Mouse (Mus musculus) midbrain, embryonic 13.5 days (tissue): ENCODE measurements around the gene Tom1l2. TPM values are rescaled to one million over a fixed set of nuclear protein-coding genes. Genes with fewer than 3 reads are reported as not detected.
A peak's percentile ranks its signal among the peaks of the same experiment; 100 is the strongest.

Experiments used
- ATAC-seq: fragments of 200-750 bp; cut with Nextera tagmentation; 2 replicates; pipeline ENCODE4 v1.8.0; 2017; ENCODE audit warnings: mild to moderate bottlenecking, moderate TSS enrichment, moderate library complexity
- H3K27ac ChIP-seq: fragments of 300-500 bp; sonication (generic); 2 replicates; pipeline ENCODE4 v1.5.1; 2015; ENCODE audit warnings: inconsistent platforms, mild to moderate bottlenecking, moderate library complexity
- H3K27me3 ChIP-seq: fragments of 300-500 bp; sonication (generic); 2 replicates; pipeline ENCODE4 v1.6.1; 2015; ENCODE audit warnings: mild to moderate bottlenecking, inconsistent platforms
- H3K36me3 ChIP-seq: fragments of 300-500 bp; sonication (generic); 2 replicates; pipeline ENCODE4 v1.6.1; 2015; ENCODE audit warnings: mild to moderate bottlenecking, inconsistent platforms
- H3K4me1 ChIP-seq: fragments of 300-500 bp; sonication (generic); replicated peaks from 2 replicates; pipeline ENCODE4 v1.6.1; 2015; ENCODE audit warnings: inconsistent platforms
- H3K4me2 ChIP-seq: fragments of 300-500 bp; sonication (generic); replicated peaks from 2 replicates; pipeline ENCODE4 v1.6.1; 2015; ENCODE audit warnings: moderate library complexity, mild to moderate bottlenecking, inconsistent platforms
- H3K4me3 ChIP-seq: fragments of 300-500 bp; sonication (generic); replicated peaks from 2 replicates; pipeline ENCODE4 v1.5.1; 2015; ENCODE audit warnings: mild to moderate bottlenecking, inconsistent platforms
- H3K9ac ChIP-seq: fragments of 300-500 bp; sonication (generic); replicated peaks from 2 replicates; pipeline ENCODE4 v1.6.1; 2015; ENCODE audit warnings: mild to moderate bottlenecking, inconsistent platforms
- H3K9me3 ChIP-seq: fragments of 300-500 bp; sonication (generic); 2 replicates; pipeline ENCODE4 v1.6.1; 2016; ENCODE audit warnings: mild to moderate bottlenecking, inconsistent platforms
- WGBS: fragments of 180-500 bp; shearing (Covaris S2); methylation state at CpG from one replicate; pipeline ENCODE4 v1.1.7; 2015; 5-methylcytosine and 5-hydroxymethylcytosine counted together
- polyA plus RNA-seq: library from polyadenylated mRNA; unstranded; fragments of >200 nt; fragmentation: Nextera tagmentation; extraction: Ambion mirVana; gene quantifications from 2 replicates; pipeline ENCODE4 v1.2.1, GENCODE M21; 2015

Gene Tom1l2
- polyA plus RNA-seq, 1 experiment from 2014 or later, result 50.1 TPM

DNA sequence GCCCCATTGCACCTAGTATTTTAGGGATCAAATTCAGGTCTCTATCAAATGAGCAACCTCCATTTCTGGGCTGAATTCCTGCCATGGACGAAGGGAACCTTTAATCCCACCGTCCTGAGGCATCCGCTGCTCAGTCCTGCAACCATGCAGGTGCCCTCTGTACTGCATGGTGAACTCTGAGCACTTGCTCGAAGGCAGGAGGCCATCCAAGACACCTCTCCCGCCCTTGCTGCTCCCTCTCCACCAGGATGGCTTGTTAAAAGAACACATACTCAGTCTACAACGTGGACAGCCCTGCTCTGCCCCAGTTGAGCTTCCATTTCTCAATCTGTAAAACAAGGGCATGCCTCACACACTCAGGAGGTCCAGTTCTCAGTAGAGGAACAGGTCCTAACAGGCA, 144.5 kb downstream of the Tom1l2 start:
- H3K27me3 ChIP-seq, result no peaks in the 10 kb centered on the region
- no peak for ATAC-seq
- H3K4me3 ChIP-seq, result peak overlapping the region; percentile 45
- H3K4me1 ChIP-seq, result peaks cover 82% of the 10 kb centered on the region
- 64% methylated on average over 6 of the region's 6 CpGs for WGBS
- peak overlapping the region; percentile 63 for H3K4me2 ChIP-seq
- H3K36me3 ChIP-seq, result peaks cover 42% of the 10 kb centered on the region
- peak overlapping the region; percentile 63 for H3K9ac ChIP-seq
- peak overlapping the region; percentile 85 for H3K27ac ChIP-seq
- H3K9me3 ChIP-seq, result no peaks in the 10 kb centered on the region

DNA sequence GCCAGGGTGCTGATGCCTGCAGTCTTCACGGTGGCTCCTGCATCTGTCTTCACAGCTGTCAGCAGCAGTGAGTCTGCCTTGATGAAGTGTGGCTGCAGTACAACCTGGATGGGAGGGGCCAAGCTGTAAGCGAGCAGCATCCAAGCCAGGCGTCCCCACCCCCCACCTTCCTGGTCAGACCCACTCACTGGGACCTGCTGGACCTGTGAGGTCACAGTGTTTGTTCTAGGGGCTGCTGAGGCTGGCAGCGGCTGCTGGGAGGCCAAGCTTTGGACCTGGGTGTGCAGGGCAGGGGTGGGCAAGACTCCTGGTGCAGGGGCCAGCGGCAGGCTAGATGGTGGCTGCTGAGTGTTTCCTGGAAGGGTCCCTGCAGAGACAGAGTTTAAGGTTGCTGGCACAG, 146.5 kb downstream of the Tom1l2 start:
- H3K4me3 ChIP-seq, result no peak overlapping the region
- WGBS, result 80% methylated on average over 5 of the region's 5 CpGs
- H3K36me3 ChIP-seq, result peaks cover 62% of the 10 kb centered on the region
- H3K27me3 ChIP-seq, result no peaks in the 10 kb centered on the region
- peaks cover 70% of the 10 kb centered on the region for H3K4me1 ChIP-seq
- no peaks in the 10 kb centered on the region for H3K9me3 ChIP-seq
- no peak overlapping the region for H3K27ac ChIP-seq
- no peak overlapping the region for H3K9ac ChIP-seq
- no peak overlapping the region for H3K4me2 ChIP-seq
- no peak for ATAC-seq

DNA sequence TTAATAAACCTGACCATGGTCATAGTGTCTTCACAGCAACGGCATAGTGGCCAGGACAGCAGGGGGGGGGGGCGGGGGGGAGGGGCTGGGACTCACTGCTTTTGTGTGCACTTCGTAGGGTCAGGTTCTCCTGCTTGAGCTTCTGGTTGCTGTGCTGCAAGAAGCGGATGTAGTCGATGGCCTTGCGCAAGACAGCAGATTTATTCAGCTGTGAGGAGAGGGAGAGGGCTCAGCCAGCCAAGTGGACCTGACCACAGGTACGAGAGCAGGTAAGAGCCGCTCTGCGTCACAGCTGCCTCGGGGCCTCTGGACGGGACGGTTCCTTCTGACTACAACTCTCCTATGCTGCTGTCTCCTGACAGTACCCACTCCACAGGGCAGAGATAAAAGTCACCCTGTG, 147.7 kb downstream of the Tom1l2 start:
- H3K27ac ChIP-seq, result no peak overlapping the region; the same call in 1 of the 2 replicates
- 82% methylated on average over 12 of the region's 12 CpGs for WGBS
- peaks cover 73% of the 10 kb centered on the region for H3K36me3 ChIP-seq
- peaks cover 67% of the 10 kb centered on the region for H3K4me1 ChIP-seq
- no peaks in the 10 kb centered on the region for H3K9me3 ChIP-seq
- no peak overlapping the region for H3K9ac ChIP-seq
- ATAC-seq, result no peak
- H3K27me3 ChIP-seq, result no peaks in the 10 kb centered on the region
- no peak overlapping the region for H3K4me2 ChIP-seq
- no peak overlapping the region for H3K4me3 ChIP-seq

DNA sequence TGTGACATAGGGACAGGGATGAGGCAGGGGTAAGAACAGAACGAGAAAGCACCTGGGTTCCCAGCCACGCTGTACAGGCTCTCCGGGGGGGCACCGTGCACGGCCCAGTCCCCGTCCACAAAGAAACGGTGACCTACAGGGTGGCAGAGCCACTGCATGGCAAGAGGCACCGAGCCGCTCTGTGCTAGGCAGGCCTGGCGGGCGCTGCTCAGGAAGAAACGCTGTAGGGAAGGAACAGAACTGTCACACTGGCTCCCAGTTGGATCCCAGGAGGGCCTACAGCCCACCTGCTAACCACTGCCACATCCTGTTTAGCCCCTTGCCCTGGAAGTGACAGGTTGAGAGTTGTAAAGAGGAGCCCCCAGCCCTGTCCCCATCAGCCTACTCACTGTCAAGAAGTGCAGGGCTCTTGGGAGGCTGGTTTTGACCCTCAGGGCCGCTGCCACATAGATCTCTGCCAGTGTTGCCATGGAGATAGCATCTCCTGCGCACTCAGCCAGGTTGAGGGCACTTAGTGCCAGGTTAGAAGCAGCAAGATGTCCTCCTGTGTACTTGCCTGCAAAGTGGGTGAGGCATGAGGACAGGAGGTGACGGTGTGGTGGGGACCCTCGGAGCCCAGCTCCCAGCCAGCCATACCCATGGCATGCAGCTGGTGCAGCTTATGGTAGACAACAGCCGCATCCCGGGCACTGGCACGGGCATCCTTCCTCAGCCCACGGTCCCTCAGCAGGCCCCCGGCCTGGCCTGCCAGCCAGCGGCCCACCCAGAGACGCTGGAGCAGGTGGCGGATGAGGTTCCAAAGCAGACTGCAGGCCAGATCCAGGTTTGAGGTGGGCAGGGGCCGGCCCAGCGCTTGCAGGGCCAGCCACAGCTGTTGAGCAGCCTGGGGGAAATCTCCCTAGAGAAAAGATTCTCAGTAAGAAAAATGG, 149.7 kb downstream of the Tom1l2 start:
- peak overlapping the region; percentile 70 for H3K27ac ChIP-seq
- no peaks in the 10 kb centered on the region for H3K9me3 ChIP-seq
- H3K9ac ChIP-seq, result peak overlapping the region; percentile 46
- H3K4me2 ChIP-seq, result no peak overlapping the region
- WGBS, result 89% methylated on average over 26 of the region's 26 CpGs
- no peak overlapping the region for H3K4me3 ChIP-seq
- ATAC-seq, result no peak
- peaks cover 50% of the 10 kb centered on the region for H3K4me1 ChIP-seq
- H3K36me3 ChIP-seq, result peaks cover 85% of the 10 kb centered on the region
- H3K27me3 ChIP-seq, result no peaks in the 10 kb centered on the region

DNA sequence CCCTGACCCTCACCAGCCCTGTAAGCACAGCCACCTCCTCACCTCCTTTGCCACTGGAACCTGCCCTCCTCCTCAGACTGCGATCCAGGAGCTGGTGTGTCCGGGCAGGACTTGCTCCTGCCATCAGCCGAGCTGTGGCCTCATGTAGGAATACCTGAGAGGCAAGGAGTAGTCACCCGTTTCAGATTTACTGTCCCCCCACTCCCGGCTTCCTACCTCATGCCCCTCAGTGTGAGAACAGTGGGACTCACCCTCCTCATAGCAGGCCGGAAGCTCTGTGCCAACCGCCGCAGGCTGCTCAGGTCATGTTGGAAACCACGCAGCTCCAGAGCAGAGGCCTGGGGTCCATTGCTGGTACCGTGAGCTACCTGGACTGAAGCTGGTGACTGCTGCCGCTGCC, 152.3 kb downstream of the Tom1l2 start:
- 87% methylated on average over 11 of the region's 11 CpGs for WGBS
- Histone ChIP-seq H3K4me3 (no peak overlapping the region), H3K9me3 (no peaks in the 10 kb centered on the region), H3K4me2 (no peak overlapping the region), H3K9ac (peak overlapping the region; percentile 43), H3K4me1 (peaks cover 26% of the 10 kb centered on the region), H3K27ac (peak overlapping the region; percentile 87), H3K36me3 (peaks cover 90% of the 10 kb centered on the region), H3K27me3 (no peaks in the 10 kb centered on the region)
- ATAC-seq, result no peak

DNA sequence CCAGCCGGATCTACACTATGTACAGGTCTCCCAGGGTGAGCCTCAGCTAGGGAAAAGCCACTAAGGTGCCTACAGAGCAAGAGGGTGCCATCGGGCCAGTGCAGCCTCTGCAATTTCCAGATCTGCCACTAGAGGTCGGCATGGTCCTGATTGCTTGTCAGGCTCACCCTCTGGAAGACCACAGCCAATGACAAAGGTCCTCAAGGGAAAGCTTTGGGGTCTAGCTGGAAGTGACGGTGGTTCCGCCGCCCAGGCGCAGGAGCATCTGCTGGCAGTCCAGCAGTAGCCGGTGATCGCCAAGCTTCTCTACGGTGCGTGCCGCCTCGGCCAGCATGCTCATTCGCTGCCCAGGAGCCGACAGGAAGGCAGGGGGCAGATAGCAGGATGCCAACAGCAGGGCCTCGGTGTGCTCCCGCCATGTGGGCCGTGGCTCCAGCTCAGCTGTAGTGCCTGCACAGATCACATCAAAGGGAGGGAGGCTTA, 153.0 kb downstream of the Tom1l2 start:
- Histone ChIP-seq H3K9me3 (no peaks in the 10 kb centered on the region), H3K27me3 (no peaks in the 10 kb centered on the region), H3K9ac (peak overlapping the region; percentile 43), H3K4me3 (no peak overlapping the region), H3K36me3 (peaks cover 90% of the 10 kb centered on the region), H3K4me1 (peaks cover 26% of the 10 kb centered on the region), H3K4me2 (peak overlapping the region; percentile 34), H3K27ac (peak overlapping the region; percentile 87)
- 9% methylated on average over 18 of the region's 18 CpGs for WGBS
- peak; percentile 84 for ATAC-seq

DNA sequence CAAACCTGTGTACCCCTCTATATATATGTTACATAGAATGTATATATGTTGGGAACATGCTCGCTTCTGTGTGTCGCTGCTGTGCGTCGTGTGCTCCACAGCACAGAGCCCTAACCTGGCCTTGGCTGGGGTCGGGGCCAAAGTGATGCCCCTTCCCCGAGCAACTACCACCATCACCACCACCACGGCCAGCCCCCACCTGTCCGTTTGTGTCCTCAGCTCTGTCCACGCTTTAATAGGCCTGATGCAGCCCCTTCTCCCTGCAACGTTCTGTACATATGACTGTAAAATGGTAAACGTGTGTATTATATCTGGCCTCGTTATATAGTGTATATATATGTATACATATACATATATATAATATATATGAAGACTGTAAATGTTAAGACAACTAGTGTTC, 154.1 kb downstream of the Tom1l2 start:
- Histone ChIP-seq H3K27ac (peak overlapping the region; percentile 4; the same call in 1 of the 2 replicates), H3K9me3 (no peaks in the 10 kb centered on the region), H3K4me2 (no peak overlapping the region), H3K36me3 (peaks cover 90% of the 10 kb centered on the region), H3K9ac (no peak overlapping the region), H3K27me3 (no peaks in the 10 kb centered on the region), H3K4me1 (peaks cover 22% of the 10 kb centered on the region), H3K4me3 (no peak overlapping the region)
- no peak for ATAC-seq
- WGBS, result 91% methylated on average over 12 of the region's 12 CpGs

DNA sequence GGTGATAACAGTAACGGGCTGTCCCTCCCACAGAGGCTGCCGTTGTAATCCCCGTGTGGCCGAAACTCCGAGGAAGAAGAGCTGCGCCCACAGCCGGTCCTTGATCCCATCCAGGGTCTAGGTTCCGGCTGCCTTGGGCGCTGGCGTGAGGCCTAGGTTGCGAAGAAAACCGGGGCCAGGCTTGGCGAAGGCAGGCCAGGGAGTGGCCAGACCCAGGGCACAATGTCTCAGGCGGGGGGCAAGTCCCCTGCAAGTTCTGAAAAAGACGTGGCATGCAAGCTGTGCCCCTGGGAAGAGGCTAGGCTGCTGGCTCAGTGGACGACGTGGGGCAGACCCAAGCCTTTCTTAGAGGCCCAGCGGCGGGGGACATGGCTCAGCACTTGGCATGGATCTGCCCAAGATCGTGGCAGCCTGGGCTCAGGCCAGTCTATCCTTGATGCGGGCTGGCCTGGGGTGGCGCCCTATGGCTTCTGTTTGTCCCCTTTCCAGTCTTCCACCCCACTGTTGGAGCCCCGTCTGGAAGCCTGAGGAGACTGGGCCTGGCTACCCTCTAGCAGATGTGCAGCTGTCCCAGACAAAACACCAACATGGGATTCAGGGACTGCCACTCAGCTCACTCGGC, 154.6 kb downstream of the Tom1l2 start:
- peak overlapping the region; percentile 4 for H3K27ac ChIP-seq
- WGBS, result 81% methylated on average over 24 of the region's 24 CpGs
- peaks cover 90% of the 10 kb centered on the region for H3K36me3 ChIP-seq

DNA sequence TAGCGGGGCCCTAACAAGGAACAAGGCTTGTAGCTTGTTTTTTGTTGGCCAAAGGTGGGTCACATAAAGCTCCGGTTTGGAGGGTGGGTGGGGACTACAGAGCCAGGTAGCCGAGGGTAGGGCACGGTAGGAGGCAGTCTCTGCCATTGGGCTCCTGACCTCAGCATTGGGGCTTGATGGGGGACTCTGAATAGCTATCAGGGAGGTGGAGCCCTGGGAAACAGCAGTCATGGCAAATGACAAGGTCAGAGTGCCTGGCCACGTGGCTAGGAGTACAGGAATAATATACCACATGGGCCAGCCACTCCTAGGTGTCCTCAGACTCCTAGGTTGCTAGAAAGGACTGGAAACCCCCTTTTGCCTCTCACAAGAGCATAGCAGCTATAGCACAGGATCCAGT, 156.4 kb downstream of the Tom1l2 start:
- no peak for ATAC-seq
- 77% methylated on average over 5 of the region's 5 CpGs for WGBS
- no peaks in the 10 kb centered on the region for H3K27me3 ChIP-seq
- H3K4me1 ChIP-seq, result peaks cover 11% of the 10 kb centered on the region
- H3K36me3 ChIP-seq, result peaks cover 89% of the 10 kb centered on the region
- no peak overlapping the region for H3K4me3 ChIP-seq
- no peak overlapping the region for H3K4me2 ChIP-seq
- H3K27ac ChIP-seq, result no peak overlapping the region
- no peaks in the 10 kb centered on the region for H3K9me3 ChIP-seq
- no peak overlapping the region for H3K9ac ChIP-seq

More for the DNA sequence above, 154.6 kb downstream of the Tom1l2 start:
- Histone ChIP-seq H3K27me3 (no peaks in the 10 kb centered on the region), H3K4me1 (peaks cover 17% of the 10 kb centered on the region), H3K9me3 (no peaks in the 10 kb centered on the region), H3K4me2 (no peak overlapping the region), H3K9ac (no peak overlapping the region), H3K4me3 (no peak overlapping the region)
- no peak for ATAC-seq

DNA sequence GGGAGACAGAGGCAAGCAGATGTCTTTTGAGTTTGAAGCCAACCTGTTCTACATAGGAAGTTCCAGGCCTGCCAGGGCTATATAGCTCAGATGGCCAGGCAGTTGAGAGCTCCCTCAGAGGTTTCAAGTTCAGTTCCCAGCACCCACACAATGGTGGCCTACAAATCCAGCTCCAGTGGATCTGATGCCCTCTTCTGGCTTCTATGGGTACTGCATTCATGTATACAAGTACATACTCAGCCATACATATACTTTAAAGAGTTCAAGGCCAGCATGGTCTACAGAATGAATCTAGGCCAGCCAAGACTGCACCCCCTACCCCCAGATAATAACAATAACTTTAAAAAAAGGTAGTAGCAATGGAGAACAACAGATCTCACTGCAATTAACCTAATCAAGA, 157.6 kb downstream of the Tom1l2 start:
- H3K9me3 ChIP-seq, result no peaks in the 10 kb centered on the region
- no peak for ATAC-seq

DNA sequence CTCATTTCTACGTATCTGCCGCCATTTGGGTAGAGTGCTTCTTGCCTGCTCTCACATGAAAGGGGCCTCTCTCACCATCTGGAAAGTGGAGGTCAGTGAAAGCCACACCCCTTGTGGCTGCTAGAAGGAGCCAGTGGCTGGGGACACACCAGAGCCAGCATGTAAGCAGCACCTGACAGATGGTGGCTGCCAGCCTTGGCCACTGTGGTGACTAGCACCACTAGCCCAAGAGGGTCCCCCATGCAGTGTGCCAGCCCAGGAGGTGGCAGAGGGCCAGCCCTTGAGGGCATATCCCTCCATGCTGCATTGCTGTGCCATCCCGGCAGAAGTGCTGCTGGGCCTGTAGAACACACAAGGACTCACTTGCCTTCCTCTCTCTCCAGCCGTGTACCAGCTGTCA, 159.1 kb downstream of the Tom1l2 start:
- Histone ChIP-seq H3K27ac (no peak overlapping the region), H3K9ac (no peak overlapping the region), H3K4me2 (no peak overlapping the region), H3K4me3 (no peak overlapping the region), H3K4me1 (0 out of 2 replicates have a peak, but pooled peaks cover 9% of the 10 kb centered on the region), H3K27me3 (no peaks in the 10 kb centered on the region), H3K36me3 (peaks cover 98% of the 10 kb centered on the region), H3K9me3 (no peaks in the 10 kb centered on the region)
- 85% methylated on average over 4 of the region's 4 CpGs for WGBS
- peak; percentile 41; the same call in 1 of the 2 replicates for ATAC-seq

More for the DNA sequence above, 157.6 kb downstream of the Tom1l2 start:
- H3K27ac ChIP-seq, result no peak overlapping the region
- H3K4me1 ChIP-seq, result peaks cover 6% of the 10 kb centered on the region
- no peaks in the 10 kb centered on the region for H3K27me3 ChIP-seq
- peaks cover 89% of the 10 kb centered on the region for H3K36me3 ChIP-seq
- H3K9ac ChIP-seq, result no peak overlapping the region
- no peak overlapping the region for H3K4me3 ChIP-seq
- no peak overlapping the region for H3K4me2 ChIP-seq

DNA sequence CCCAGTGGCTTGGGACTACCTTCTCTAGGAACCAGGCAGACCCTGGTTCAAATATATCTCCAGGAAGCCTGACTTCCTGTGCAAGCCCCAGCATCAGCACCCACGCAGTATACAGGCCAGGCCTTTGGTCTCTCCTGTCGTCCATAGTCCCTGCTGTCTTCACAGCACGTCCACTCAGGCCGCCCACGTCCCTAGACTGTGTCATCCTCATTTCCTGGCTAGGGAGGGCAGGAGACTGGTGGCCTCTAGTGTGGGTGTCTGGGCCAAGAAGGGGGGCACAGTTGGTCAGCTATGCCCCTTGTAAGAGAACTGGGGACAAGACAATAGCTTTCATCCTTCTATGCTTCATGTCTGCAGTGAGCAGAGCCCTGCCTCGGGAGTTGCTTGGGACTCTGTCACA, 160.2 kb downstream of the Tom1l2 start:
- no peaks in the 10 kb centered on the region for H3K27me3 ChIP-seq
- H3K4me3 ChIP-seq, result no peak overlapping the region
- H3K4me2 ChIP-seq, result no peak overlapping the region
- whole genome bisulfite sequencing, result 80% methylated on average over 6 of the region's 6 CpGs
- no peaks in the 10 kb centered on the region for H3K9me3 ChIP-seq
- 0 out of 2 replicates have a peak, but pooled peaks cover 9% of the 10 kb centered on the region for H3K4me1 ChIP-seq
- H3K36me3 ChIP-seq, result peaks cover 98% of the 10 kb centered on the region
- H3K27ac ChIP-seq, result no peak overlapping the region
- ATAC-seq, result no peak
- H3K9ac ChIP-seq, result no peak overlapping the region
